In the genomic region with DNA sequence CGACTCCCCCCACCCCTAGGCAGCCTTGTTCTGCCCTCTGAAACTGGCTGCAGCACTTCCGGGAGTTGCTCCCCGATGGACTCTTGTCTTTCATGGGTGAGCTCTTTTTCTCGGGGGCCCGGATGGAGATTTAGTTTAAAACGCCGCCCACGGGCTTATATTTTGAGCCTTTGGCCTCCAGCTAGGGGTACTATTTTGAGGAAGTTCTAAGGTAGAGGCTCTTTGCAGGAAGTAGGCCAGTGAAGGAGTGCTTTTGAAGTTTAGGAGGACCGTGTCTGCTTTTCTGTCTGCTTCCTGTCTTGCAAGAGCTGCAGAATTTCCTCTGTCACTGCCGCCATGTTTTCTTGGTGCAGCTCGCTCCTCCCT, we compare ENCODE assay signal across 11 mouse cellular contexts. TPM values are rescaled to one million over a fixed set of nuclear protein-coding genes. Genes with fewer than 3 reads are reported as not detected.
DNase-seq lines count a peak whose midpoint lies in the region; ATAC-seq and TF ChIP-seq lines count a peak whose summit lies in the region.
"Had no signal": no experiment of that assay in that cellular context is flagged by ENCODE, and none has a peak within 500 bp of the region (broad histone marks: within the 10 kb centered on the region; RNA-seq: fewer than 3 reads in every experiment).

No protein-coding gene starts in this region.

- in situ Hi-C loops in CH12.LX (cut with MboI; ENCODE audit: low pct_ligation_motif_present, low pct_unique_long_range_greater_than_20kb, low sequenced_read_pairs) = no loop called here

- no peaks in the 10 kb centered on the region for H3K36me3 ChIP-seq in CH12.LX (replicated peaks in 1 of 2; ENCODE audit: control insufficient read depth in 1 of 2, insufficient read depth in 1 of 2, low read length in 1 of 2)
- no peaks in the 10 kb centered on the region for H3K36me3 ChIP-seq in embryonic facial prominence, embryonic 14.5 days (ENCODE audit: control insufficient read depth, insufficient read depth, low read length)
- H3K36me3 ChIP-seq in small intestine, adult 2 months (ENCODE audit: control insufficient read depth, insufficient read depth, low read length) = no peaks in the 10 kb centered on the region
- H3K36me3 ChIP-seq: hindbrain, embryonic 13.5 days had no signal

- no peak for TF ChIP-seq POLR2A in CH12.LX (IDR thresholded peaks at IDR 0.05; ENCODE audit: low read depth, low read length)
- no peak for TF ChIP-seq POLR2A in small intestine, adult 2 months (IDR thresholded peaks at IDR 0.05; ENCODE audit: low read depth, low read length)

- no peaks in the 10 kb centered on the region for H3K27me3 ChIP-seq in CH12.LX (replicated peaks)
- 0 out of 2 replicates have a peak, but pooled peaks cover 3% of the 10 kb centered on the region for H3K27me3 ChIP-seq in embryonic facial prominence, embryonic 14.5 days (replicated peaks; ENCODE audit: control insufficient read depth, insufficient read depth, low read length)
- H3K27me3 ChIP-seq in small intestine, adult 2 months (ENCODE audit: control insufficient read depth, insufficient read depth, low read length) = no peaks in the 10 kb centered on the region
- H3K27me3 ChIP-seq: hindbrain, embryonic 13.5 days had no signal

- peaks cover 20 to 70% of the 10 kb centered on the region in 2 experiments for H3K4me1 ChIP-seq in CH12.LX (ENCODE audit: control insufficient read depth in 1 of 2, insufficient read depth in 2 of 2)
- H3K4me1 ChIP-seq in embryonic facial prominence, embryonic 14.5 days (ENCODE audit: control insufficient read depth, insufficient read depth, low read length) = peaks cover 9% of the 10 kb centered on the region
- H3K4me1 ChIP-seq in small intestine, adult 2 months (ENCODE audit: control insufficient read depth, insufficient read depth, insufficient read length, low read length) = peaks cover 11% of the 10 kb centered on the region; the same call in 1 of the 2 replicates

- peak overlapping the region; percentile 12; the same call in 1 of the 2 replicates for H3K9ac ChIP-seq in CH12.LX (ENCODE audit: insufficient read depth, low read depth)
- no peak overlapping the region for H3K9ac ChIP-seq in embryonic facial prominence, embryonic 14.5 days (ENCODE audit: low read depth, low read length)
- H3K9ac ChIP-seq: hindbrain, embryonic 13.5 days had no signal

- dilution Hi-C loops in CH12.LX (cut with MboI; ENCODE audit: extremely low pct_ligation_motif_present, extremely low pct_unique_long_range_greater_than_20kb, low sequenced_read_pairs) = no loop called here

- 0 out of 2 replicates have a peak, but pooled peaks have one; percentile 9 for TF ChIP-seq EP300 in CH12.LX (IDR thresholded peaks at IDR 0.05; ENCODE audit: low read length)

- H3K27ac ChIP-seq in layer of hippocampus, adult 2 months = peak overlapping the region; percentile 82
- H3K27ac ChIP-seq in CH12.LX (ENCODE audit: insufficient read depth, low read depth) = peak overlapping the region; percentile 25; the same call in 1 of the 2 replicates
- H3K27ac ChIP-seq in embryonic facial prominence, embryonic 14.5 days (replicated peaks; ENCODE audit: low read depth, low read length) = 0 out of 2 replicates have a peak overlapping the region, but pooled peaks have one; percentile 21
- H3K27ac ChIP-seq in small intestine, adult 2 months (ENCODE audit: insufficient read depth, low read depth, low read length) = peak overlapping the region; percentile 46; the same call in 1 of the 2 replicates

- H3K4me3 ChIP-seq in layer of hippocampus, adult 2 months = no peak overlapping the region
- no peak overlapping the region for H3K4me3 ChIP-seq in CH12.LX (replicated peaks in 1 of 3; ENCODE audit: low read depth in 2 of 3, low read length in 2 of 3, poor library complexity in 1 of 3)
- H3K4me3 ChIP-seq in embryonic facial prominence, embryonic 14.5 days (ENCODE audit: low read depth, low read length) = no peak overlapping the region
- H3K4me3 ChIP-seq in small intestine, adult 2 months (ENCODE audit: low read depth, low read length) = no peak overlapping the region
- H3K4me3 ChIP-seq: hindbrain, embryonic 13.5 days; megakaryocyte, embryonic 14.5 days had no signal

- no peak for TF ChIP-seq CTCF in layer of hippocampus, adult 2 months (conservative IDR thresholded peaks at IDR 0.05)
- no peak for TF ChIP-seq CTCF in CH12.LX (conservative IDR thresholded peaks at IDR 0.05 in 1 of 2, IDR thresholded peaks at IDR 0.05 in 1 of 2; ENCODE audit: low read depth in 2 of 2, low read length in 2 of 2)
- TF ChIP-seq CTCF in small intestine, adult 2 months (IDR thresholded peaks at IDR 0.05; ENCODE audit: extremely low read depth, insufficient read length, insufficient replicate concordance, low read depth, low read length) = no peak

- ATAC-seq in embryonic facial prominence, embryonic 14.5 days (ENCODE audit: low read depth) = no peak

- no peak for DNase-seq in layer of hippocampus, adult 2 months (ENCODE audit: low spot score in 2 of 2)
- DNase-seq in layer of hippocampus, postnatal 36 days = no peak
- DNase-seq in CH12.LX (ENCODE audit: extremely low read depth) = peak; percentile 46
- no peak for DNase-seq in embryonic facial prominence, embryonic 14.5 days (ENCODE audit: low spot score)
- DNase-seq in adrenal gland, postnatal 36 days = no peak
- no peak for DNase-seq in adrenal gland, postnatal 14 days
- DNase-seq in layer of hippocampus, postnatal 25 days (ENCODE audit: extremely low spot score in 1 of 2, low spot score in 1 of 2) = no peak
- DNase-seq: cerebellum, postnatal 14 days had no signal

- 54% methylated on average over 11 of the region's 11 CpGs for WGBS in embryonic facial prominence, embryonic 14.5 days
- WGBS in small intestine, adult 2 months = 81% methylated on average over 11 of the region's 11 CpGs

- H3K4me2 ChIP-seq in CH12.LX (ENCODE audit: insufficient read depth, low read depth, poor library complexity, severe bottlenecking) = no peak overlapping the region
- no peak overlapping the region for H3K4me2 ChIP-seq in embryonic facial prominence, embryonic 14.5 days (ENCODE audit: low read depth, low read length)
- H3K4me2 ChIP-seq: hindbrain, embryonic 13.5 days had no signal

- TF ChIP-seq RAD21 in CH12.LX (IDR thresholded peaks at IDR 0.05; ENCODE audit: low read depth, low read length) = no peak

- H3K9me3 ChIP-seq in CH12.LX (replicated peaks; ENCODE audit: low read length) = no peaks in the 10 kb centered on the region
- H3K9me3 ChIP-seq in embryonic facial prominence, embryonic 14.5 days (ENCODE audit: control insufficient read depth, low read length) = no peaks in the 10 kb centered on the region
- H3K9me3 ChIP-seq: hindbrain, embryonic 13.5 days; megakaryocyte, embryonic 14.5 days had no signal

- H3K79me2 ChIP-seq in CH12.LX (replicated peaks; ENCODE audit: control insufficient read depth, extremely low read depth, insufficient read depth, poor library complexity, severe bottlenecking) = no peaks in the 10 kb centered on the region

TF ChIP-seq in CH12.LX, 34 proteins besides CTCF, POLR2A, EP300 and RAD21:
- TF ChIP-seq HCFC1 (IDR thresholded peaks at IDR 0.05; ENCODE audit: low read depth, low read length) (peak; percentile 37; the same call in 1 of the 2 replicates), TCF12 (IDR thresholded peaks at IDR 0.05; ENCODE audit: low read depth, low read length) (no peak), ELF1 (IDR thresholded peaks at IDR 0.05; ENCODE audit: low read depth, low read length) (peak; percentile 63; the same call in 1 of the 2 replicates), IRF4 (IDR thresholded peaks at IDR 0.05; ENCODE audit: low read depth, low read length) (no peak), MAZ (IDR thresholded peaks at IDR 0.05; ENCODE audit: low read depth, low read length) (no peak), PAX5 (IDR thresholded peaks at IDR 0.05; ENCODE audit: low read length) (no peak), RCOR1 (conservative IDR thresholded peaks at IDR 0.05; ENCODE audit: low read depth, low read length) (no peak), SMC3 (IDR thresholded peaks at IDR 0.05; ENCODE audit: low read depth, low read length) (0 out of 2 replicates have a peak, but pooled peaks have one; percentile 7), BHLHE40 (IDR thresholded peaks at IDR 0.05; ENCODE audit: low read depth, low read length) (no peak), ZKSCAN1 (IDR thresholded peaks at IDR 0.05; ENCODE audit: borderline replicate concordance, low read depth, low read length) (no peak), ZC3H11A (IDR thresholded peaks at IDR 0.05; ENCODE audit: low read depth, low read length) (no peak), POLR2AphosphoS2 (IDR thresholded peaks at IDR 0.05; ENCODE audit: low read depth, low read length) (no peak)

RNA-seq across cellular contexts. Expression of gene Rassf2, which starts 5.4 kb away (rescaled TPM):
- 10 to 100 TPM; 39.9 to 43.2 TPM for total RNA-seq in layer of hippocampus, adult 2 months (2021)
- 10 to 100 TPM; 37.2 to 39.4 TPM for total RNA-seq in layer of hippocampus, postnatal 36 days (2021)
- 44.4 and 45.3 TPM in 2 replicates for total RNA-seq in CH12.LX (2012; rRNA removed)
- 30.2 and 33.8 TPM in 2 replicates for total RNA-seq in CH12.LX (2014; rRNA removed)
- 60.4 and 61.5 TPM in 2 replicates for polyA plus RNA-seq in CH12.LX (2012; ENCODE audit: insufficient read length, low read depth)
- polyA plus RNA-seq in embryonic facial prominence, embryonic 14.5 days (2014; fragmentation: Nextera tagmentation; extraction: Ambion mirVana) = 23.0 and 23.1 TPM in 2 replicates
- 7.5 and 11.9 TPM in 2 replicates for polyA plus RNA-seq in small intestine, adult 2 months (2012; rRNA removed)
- 10 to 100 TPM in 1 of 2 experiments, 1 to 10 TPM in 1; 7.4 to 12.7 TPM for total RNA-seq in adrenal gland, postnatal 36 days (2021)
- 9.4 and 22.2 TPM in 2 replicates for total RNA-seq in adrenal gland, postnatal 14 days (2021)
- 10 to 100 TPM; 31.4 to 34.8 TPM for total RNA-seq in layer of hippocampus, postnatal 25 days (2021)

Comparison
In these comparisons a context has a peak if more than half of its experiments do, and no peak if none do; other contexts are left out.
1. H3K27ac ChIP-seq: peak in every context shown above with its lines; median percentile 82 in layer of hippocampus, adult 2 months; 46 in small intestine, adult 2 months; 25 in CH12.LX; 21 in embryonic facial prominence, embryonic 14.5 days.